Mouse (Mus musculus) megakaryocyte, embryonic 14.5 days (primary cell): Measurements from ENCODE around the gene Cpm.

Experiments
- FLI1 ChIP-seq: IDR thresholded peaks from 2 replicates; pipeline ENCODE4 v1.6.1; 2012; ENCODE audit warnings: low read length, inconsistent platforms, mixed read lengths
- GATA1 ChIP-seq: IDR thresholded peaks from 3 replicates; pipeline ENCODE4 v1.6.1; 2012; ENCODE audit warnings: mixed read lengths, low read length, inconsistent platforms, borderline replicate concordance

DNA sequence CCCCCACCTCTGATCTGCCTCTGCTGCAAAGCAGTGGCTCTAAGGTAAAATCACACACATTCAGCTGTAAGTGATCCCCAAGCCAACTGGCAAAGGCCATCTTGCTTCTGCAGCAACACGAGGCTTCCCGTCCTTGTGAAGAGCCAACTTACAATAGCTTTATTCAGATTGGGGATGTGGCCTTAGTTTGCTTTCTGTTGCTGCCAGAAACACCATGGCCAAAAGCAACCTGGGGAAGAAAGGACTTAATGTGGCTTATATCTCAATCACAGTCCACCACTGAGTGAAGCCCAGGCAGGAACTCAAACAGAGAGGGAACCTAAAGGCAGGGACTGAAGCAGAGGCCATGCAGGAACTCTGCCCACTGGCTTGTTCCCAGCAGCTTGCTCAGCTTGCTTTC lies 17.3 kb upstream of the Cpm start:
- TF ChIP-seq FLI1 (no peak), GATA1 (no peak)
